Mouse (Mus musculus) cerebellum, postnatal 25 days (tissue): ENCODE results near the gene 9230113P08Rik.
"Not testable (repeated sequence)": the region's sequence is repeated elsewhere in the genome, so short reads cannot be mapped to it uniquely, and the experiment has no call there.

ENCODE experiments used
- DNase-seq, 2 experiments: peaks; one replicate each; pipeline ENCODE4 v3.0.0; 2021; ENCODE audit warnings: mixed read lengths in 2 of 2

Gene 9230113P08Rik

DNA sequence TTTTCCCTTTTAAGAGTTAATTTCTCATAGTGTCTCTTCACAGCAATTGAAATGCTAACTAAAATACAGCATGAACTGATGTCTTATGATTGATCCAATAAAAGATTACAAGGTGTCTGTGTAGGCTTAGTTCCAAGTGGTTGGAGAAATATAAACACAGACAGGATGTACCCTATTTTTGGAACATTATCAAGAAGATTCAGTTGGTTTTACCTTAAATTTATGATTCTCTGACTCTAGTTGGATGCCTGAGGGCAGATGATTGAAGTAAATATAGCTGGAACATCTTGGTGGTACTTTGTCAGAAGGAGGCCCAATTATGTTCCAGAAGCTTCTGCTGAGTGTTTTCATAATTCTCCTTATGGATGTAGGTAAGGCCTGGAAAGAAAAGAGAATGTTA, at the start of gene 9230113P08Rik:
TSS of gene 9230113P08Rik (plus strand) at position 301 of the 400 bp plus-strand sequence.
- DNase-seq, result not testable (repeated sequence)

DNA sequence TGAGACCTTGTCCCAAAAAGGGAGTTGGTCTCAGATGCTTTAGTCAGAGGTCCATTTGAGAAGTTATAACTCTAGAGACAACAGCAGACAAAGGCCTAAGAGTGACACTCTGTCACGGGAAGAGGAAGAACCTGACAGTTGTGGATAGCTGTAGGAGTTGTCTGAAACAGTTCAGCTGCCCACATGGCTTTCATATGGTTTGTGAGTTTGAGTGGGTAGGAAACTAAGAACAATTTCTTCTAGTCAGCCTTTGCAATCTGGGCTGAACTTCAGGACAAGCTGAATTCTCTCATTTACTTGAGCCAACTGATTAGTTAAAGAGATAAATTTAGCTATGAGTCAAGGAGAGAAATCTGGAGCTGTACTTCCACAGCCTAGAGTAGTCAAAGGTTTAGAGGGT, 15.1 kb upstream of the 9230113P08Rik start:
- not testable (repeated sequence) for DNase-seq

DNA sequence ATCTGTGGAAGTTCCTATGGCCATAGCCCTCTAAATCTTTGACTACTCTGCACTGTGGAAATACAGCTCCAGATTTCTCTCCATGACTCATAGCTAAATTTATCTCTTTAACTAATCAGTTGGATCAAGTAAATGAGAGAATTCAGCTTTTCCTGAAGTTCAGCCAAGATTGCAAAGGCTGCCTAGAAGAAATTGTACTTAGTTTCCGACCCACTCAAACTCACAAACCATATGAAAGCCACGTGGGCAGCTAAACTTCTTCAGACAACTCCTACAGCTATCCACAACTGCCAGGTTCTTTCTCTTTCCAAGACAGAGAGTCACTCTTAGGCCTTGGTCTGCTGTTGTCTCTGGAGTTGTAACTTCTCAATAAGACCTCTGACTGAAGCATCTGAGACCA, 3.7 kb upstream of the 9230113P08Rik start:
- no peak for DNase-seq

- DNase-seq, result no peak
Measured at GRCm38 (mm10) chr9:35930817-35931216, 22.6 kb downstream of the 9230113P08Rik start.
